Mouse (Mus musculus): Measurements from ENCODE around the gene Msmo1. TPM values are rescaled to one million over a fixed set of nuclear protein-coding genes. Genes with fewer than 3 reads are reported as not detected.
A peak's percentile ranks its signal among the peaks of the same experiment; 100 is the strongest.

Msmo1 gene
- polyA plus RNA-seq, 1 experiment = 7.4 TPM

GRCm38 (mm10) chr8:64735161-64735560 lies 1.6 kb upstream of the Msmo1 start:
- TF ChIP-seq GATA1 (IDR thresholded peaks at IDR 0.05; ENCODE audit: low read length) = peak; percentile 37

- no peak for TF ChIP-seq GATA1 (IDR thresholded peaks at IDR 0.05; ENCODE audit: low read length)
Measured at GRCm38 (mm10) chr8:64732596-64732995, 996 bp downstream of the Msmo1 start.

- no peak for TF ChIP-seq GATA1 (IDR thresholded peaks at IDR 0.05; ENCODE audit: low read length)
Measured at GRCm38 (mm10) chr8:64728156-64728555, 5.4 kb downstream of the Msmo1 start.

GRCm38 (mm10) chr8:64726190-64726695 lies 7.3 kb downstream of the Msmo1 start:
- no peak for TF ChIP-seq GATA1 (IDR thresholded peaks at IDR 0.05; ENCODE audit: low read length)

- TF ChIP-seq GATA1 (IDR thresholded peaks at IDR 0.05; ENCODE audit: low read length) = no peak
Measured at GRCm38 (mm10) chr8:64723206-64723605, 10.4 kb downstream of the Msmo1 start.

- TF ChIP-seq GATA1 (IDR thresholded peaks at IDR 0.05; ENCODE audit: low read length) = no peak
Measured at GRCm38 (mm10) chr8:64717868-64718267, 15.7 kb downstream of the Msmo1 start.

- no peak for TF ChIP-seq GATA1 (IDR thresholded peaks at IDR 0.05; ENCODE audit: low read length)
Measured at GRCm38 (mm10) chr8:64712499-64712898, 21.1 kb downstream of the Msmo1 start.

- TF ChIP-seq GATA1 (IDR thresholded peaks at IDR 0.05; ENCODE audit: low read length) = no peak
Measured at GRCm38 (mm10) chr8:64711544-64711943, 22.0 kb downstream of the Msmo1 start.

- TF ChIP-seq GATA1 (IDR thresholded peaks at IDR 0.05; ENCODE audit: low read length) = no peak
Measured at GRCm38 (mm10) chr8:64707481-64707880, 26.1 kb downstream of the Msmo1 start.

GRCm38 (mm10) chr8:64703191-64703590 lies 30.4 kb downstream of the Msmo1 start:
- no peak for TF ChIP-seq GATA1 (IDR thresholded peaks at IDR 0.05; ENCODE audit: low read length)

GRCm38 (mm10) chr8:64692651-64693201 lies 40.9 kb downstream of the Msmo1 start, which contains the start of gene Cpe:
Cpe (minus strand) TSS chr8:64693054.
- no peak for TF ChIP-seq GATA1 (IDR thresholded peaks at IDR 0.05; ENCODE audit: low read length)

GRCm38 (mm10) chr8:64691591-64692401 lies 41.8 kb downstream of the Msmo1 start:
- TF ChIP-seq GATA1 (IDR thresholded peaks at IDR 0.05; ENCODE audit: low read length) = no peak

- TF ChIP-seq GATA1 (IDR thresholded peaks at IDR 0.05; ENCODE audit: low read length) = no peak
Measured at GRCm38 (mm10) chr8:64690845-64691244, 42.7 kb downstream of the Msmo1 start.

GRCm38 (mm10) chr8:64690306-64690705 lies 43.3 kb downstream of the Msmo1 start:
- TF ChIP-seq GATA1 (IDR thresholded peaks at IDR 0.05; ENCODE audit: low read length) = no peak

GRCm38 (mm10) chr8:64688741-64689140 lies 44.9 kb downstream of the Msmo1 start:
- no peak for TF ChIP-seq GATA1 (IDR thresholded peaks at IDR 0.05; ENCODE audit: low read length)

GRCm38 (mm10) chr8:64688161-64688560 lies 45.4 kb downstream of the Msmo1 start:
- TF ChIP-seq GATA1 (IDR thresholded peaks at IDR 0.05; ENCODE audit: low read length) = no peak

GRCm38 (mm10) chr8:64682501-64682900 lies 51.1 kb downstream of the Msmo1 start:
- no peak for TF ChIP-seq GATA1 (IDR thresholded peaks at IDR 0.05; ENCODE audit: low read length)
